Mouse (Mus musculus) liver, embryonic 16.5 days (tissue): ENCODE data around the gene Tbck. TPM values are rescaled to one million over a fixed set of nuclear protein-coding genes. Genes with fewer than 3 reads are reported as not detected.

Source experiments
- polyA plus RNA-seq: library from polyadenylated mRNA; unstranded; fragments of >200 nt; fragmentation: Nextera tagmentation; extraction: Ambion mirVana; gene quantifications from 2 replicates; pipeline ENCODE4 v1.2.1, GENCODE M21; 2015

Gene Tbck
- polyA plus RNA-seq, 1 experiment from 2014 or later, result 4.1 TPM

Other genes with a start within 250 kb of the Tbck start
- 3.0 and 3.9 TPM in 2 replicates for gene Gimd1, start 54.3 kb upstream of the Tbck start, polyA plus RNA-seq
- 23.9 and 27.3 TPM in 2 replicates for gene Aimp1, start 226 bp downstream of the Tbck start, polyA plus RNA-seq